30 mouse cellular contexts compared by ENCODE assay signal in the genomic region with DNA sequence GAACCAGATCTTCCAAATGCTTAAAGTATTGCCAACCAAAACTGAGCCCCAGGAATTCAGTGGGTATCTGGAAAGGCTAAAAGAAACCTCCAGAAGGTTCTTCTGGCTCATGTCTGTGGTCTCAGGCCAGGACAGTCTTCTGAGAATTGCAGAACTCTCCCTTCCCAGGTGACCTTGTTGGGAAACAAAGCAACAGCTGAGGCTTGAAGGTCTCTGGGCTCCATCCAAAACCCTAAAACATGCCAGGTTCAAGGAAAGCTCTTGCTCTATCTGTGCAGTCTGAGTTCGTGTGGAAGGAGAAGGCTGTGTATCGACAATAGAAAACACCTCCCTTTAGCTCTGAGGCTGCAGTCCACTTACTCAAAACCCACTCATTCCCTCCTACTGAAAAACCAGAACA. TPM values are rescaled to one million over a fixed set of nuclear protein-coding genes. Genes with fewer than 3 reads are reported as not detected.
DNase-seq lines count a peak whose midpoint lies in the region; ATAC-seq and TF ChIP-seq lines count a peak whose summit lies in the region.
"Had no signal": no experiment of that assay in that cellular context is flagged by ENCODE, and none has a peak within 500 bp of the region (broad histone marks: within the 10 kb centered on the region; RNA-seq: fewer than 3 reads in every experiment).

No protein-coding gene starts in this region.

- peak; percentile 70 for DNase-seq in adrenal gland, adult 2 months
- no peak for DNase-seq in adrenal gland, postnatal 4 days (ENCODE audit: low spot score in 2 of 2)
- DNase-seq in frontal cortex, postnatal 10 days (ENCODE audit: low spot score in 2 of 2): no peak
- DNase-seq in testis, postnatal 10 days (ENCODE audit: low spot score): no peak
- DNase-seq in cerebellum, postnatal 10 days: no peak
- DNase-seq: cerebellum, adult 11 months; cerebellum, adult 2 months; cerebellum, adult 9-11 months; cerebellum, postnatal 36 days; embryo, embryonic 11 days; gastrocnemius, adult 2 months; gastrocnemius, postnatal 14 days; heart, adult 18-20 months; heart, postnatal 14 days; heart, postnatal 4 days had no signal

- H3K36me3 ChIP-seq in testis, adult 2 months (ENCODE audit: control insufficient read depth, insufficient read depth, low read length): no peaks in the 10 kb centered on the region
- H3K36me3 ChIP-seq: embryonic facial prominence, embryonic 10.5 days; embryonic facial prominence, embryonic 13.5 days; forebrain, embryonic 12.5 days; forebrain, embryonic 15.5 days; heart, embryonic 13.5 days had no signal

- H3K4me1 ChIP-seq in testis, adult 2 months (ENCODE audit: control insufficient read depth, insufficient read depth, low read length): no peaks in the 10 kb centered on the region
- H3K4me1 ChIP-seq: embryonic facial prominence, embryonic 10.5 days; embryonic facial prominence, embryonic 13.5 days; forebrain, embryonic 12.5 days; forebrain, embryonic 15.5 days; heart, embryonic 13.5 days had no signal

- TF ChIP-seq CTCF in testis, adult 2 months (IDR thresholded peaks at IDR 0.05; ENCODE audit: control insufficient read depth, insufficient read depth, insufficient replicate concordance, low read depth, low read length): no peak

- H3K27ac ChIP-seq in testis, adult 2 months (ENCODE audit: control insufficient read depth, insufficient read depth, low read depth, low read length): peak overlapping the region; percentile 56; the same call in 1 of the 2 replicates
- H3K27ac ChIP-seq: embryonic facial prominence, embryonic 10.5 days; embryonic facial prominence, embryonic 13.5 days; forebrain, embryonic 12.5 days; forebrain, embryonic 15.5 days; gastrocnemius, adult 2 months; heart, embryonic 13.5 days; hindbrain, embryonic 14.5 days; hindbrain, postnatal 0 days had no signal

- ATAC-seq in frontal cortex, adult (ENCODE audit: low TSS enrichment): 0 out of 2 replicates have a peak, but pooled peaks have one; percentile 38
- ATAC-seq: activated CD4-positive, CD25-positive, alpha-beta regulatory T cell, adult 4 months; forebrain, embryonic 15.5 days; hindbrain, postnatal 0 days; inflammation-experienced regulatory T-cells, adult 6 months; intestine, embryonic 16.5 days had no signal

- TF ChIP-seq POLR2A in testis, adult 2 months (IDR thresholded peaks at IDR 0.05; ENCODE audit: control insufficient read depth, low read depth, low read length): no peak

- H3K27me3 ChIP-seq in testis, adult 2 months (ENCODE audit: control insufficient read depth, insufficient read depth, low read length): no peaks in the 10 kb centered on the region

- H3K4me3 ChIP-seq in testis, adult 2 months (ENCODE audit: control insufficient read depth, low read depth, low read length): no peak overlapping the region
- H3K4me3 ChIP-seq: embryonic facial prominence, embryonic 10.5 days; embryonic facial prominence, embryonic 13.5 days; erythroblast, embryonic 14.5 days; forebrain, embryonic 12.5 days; forebrain, embryonic 15.5 days; gastrocnemius, adult 2 months; heart, embryonic 13.5 days had no signal

RNA-seq across cellular contexts. Expression of gene Lrrn4, which starts 24.3 kb away (rescaled TPM):
- total RNA-seq in adrenal gland, adult 2 months (2021): 1 to 10 TPM; 4.4 to 5.1 TPM
- 8.4 and 10.1 TPM in 2 replicates for polyA plus RNA-seq in adrenal gland, adult 2 months (2012; rRNA removed)
- total RNA-seq in adrenal gland, postnatal 4 days (2021): 1 to 10 TPM; 5.3 to 6.3 TPM
- polyA plus RNA-seq in testis, adult 2 months (2012; rRNA removed): 3.9 and 4.3 TPM in 2 replicates
- total RNA-seq: gastrocnemius, adult 2 months; gastrocnemius, postnatal 14 days had no signal
- polyA plus RNA-seq: erythroblast, embryonic 14.5 days; hindbrain, embryonic 11.5 days had no signal

RNA-seq across cellular contexts. Expression of gene Fermt1, which starts 40.7 kb away (rescaled TPM):
- not detected for total RNA-seq in adrenal gland, adult 2 months (2021)
- not detected in 2 replicates for polyA plus RNA-seq in adrenal gland, adult 2 months (2012; rRNA removed)
- 1 to 10 TPM in 1 of 2 experiments, not detected in 1; 1.9 TPM for total RNA-seq in adrenal gland, postnatal 4 days (2021)
- 0.08 TPM in 1 of 2 replicates, not detected in the other for polyA plus RNA-seq in testis, adult 2 months (2012; rRNA removed)
- total RNA-seq: gastrocnemius, adult 2 months; gastrocnemius, postnatal 14 days; gastrocnemius, postnatal 4 days; heart, adult 18-20 months; heart, postnatal 4 days had no signal
- polyA plus RNA-seq: activated CD4-positive, CD25-positive, alpha-beta regulatory T cell, adult 4 months; cerebellum, adult 2 months; forebrain, embryonic 15.5 days; hindbrain, embryonic 14.5 days had no signal

RNA-seq across cellular contexts. Expression of gene Crls1, which starts 58.5 kb away (rescaled TPM):
- total RNA-seq in adrenal gland, adult 2 months (2021): 100 to 1,000 TPM; 106 to 129 TPM
- polyA plus RNA-seq in adrenal gland, adult 2 months (2012; rRNA removed): 142 and 210 TPM in 2 replicates
- 10 to 100 TPM; 45.4 to 51.1 TPM for total RNA-seq in adrenal gland, postnatal 4 days (2021)
- polyA plus RNA-seq in testis, adult 2 months (2012; rRNA removed): 115 and 182 TPM in 2 replicates
